Mouse (Mus musculus) erythroblast, embryonic 14.5 days (primary cell): ENCODE measurements around the gene Grb7. TPM values are rescaled to one million over a fixed set of nuclear protein-coding genes. Genes with fewer than 3 reads are reported as not detected.

Source experiments
- H3K27me3 ChIP-seq: 2 replicates; pipeline ENCODE4 v1.6.1; 2012; ENCODE audit warnings: inconsistent platforms; ENCODE audit not compliant: control insufficient read depth
- H3K36me3 ChIP-seq: 2 replicates; pipeline ENCODE4 v1.6.1; 2012; ENCODE audit warnings: mild to moderate bottlenecking, inconsistent platforms; ENCODE audit not compliant: control insufficient read depth
- H3K4me1 ChIP-seq: 2 replicates; pipeline ENCODE4 v1.6.1; 2012; ENCODE audit warnings: inconsistent platforms; ENCODE audit not compliant: control insufficient read depth
- H3K4me3 ChIP-seq: replicated peaks from 2 replicates; pipeline ENCODE3; 2012; ENCODE audit warnings: moderate library complexity, mild to moderate bottlenecking, inconsistent platforms
- H3K9me3 ChIP-seq: 2 replicates; pipeline ENCODE4 v1.6.1; 2012; ENCODE audit warnings: low read length, inconsistent platforms, mixed read lengths; ENCODE audit not compliant: control insufficient read depth
- GATA1 ChIP-seq: IDR thresholded peaks from 2 replicates; pipeline ENCODE4 v1.6.1; 2012; ENCODE audit warnings: low read length, inconsistent platforms, mixed read lengths
- TAL1 ChIP-seq: IDR thresholded peaks from 3 replicates; pipeline ENCODE4 v1.6.1; 2012; ENCODE audit warnings: low read length, inconsistent platforms, mixed read lengths
- polyA plus RNA-seq: library from polyadenylated mRNA; stranded (reverse); fragments of >175 nt; gene quantifications from 2 replicates; pipeline ENCODE4 v1.2.3, GENCODE M21; 2012

Gene Grb7
- 0.11 and 0.13 TPM in 2 replicates for polyA plus RNA-seq

- Histone ChIP-seq H3K27me3 (peaks cover 47% of the 10 kb centered on the region), H3K36me3 (peaks cover 6% of the 10 kb centered on the region; the same call in 1 of the 2 replicates), H3K4me3 (peak within 1 kb of the TSS; percentile 39)
Observed at GRCm38 (mm10) chr11:98446213-98446561, at the start of gene Grb7. Grb7 (plus strand) TSS chr11:98446394.

GRCm38 (mm10) chr11:98397946-98398345 is 48.2 kb upstream of the Grb7 start:
- Histone ChIP-seq H3K4me3 (no peak overlapping the region), H3K9me3 (no peaks in the 10 kb centered on the region), H3K27me3 (peaks cover 4% of the 10 kb centered on the region; the same call in 1 of the 2 replicates), H3K4me1 (peaks cover 56% of the 10 kb centered on the region), H3K36me3 (peaks cover 7% of the 10 kb centered on the region)
- TF ChIP-seq TAL1 (no peak), GATA1 (no peak)

More at GRCm38 (mm10) chr11:98446213-98446561, at the start of gene Grb7:
- TF ChIP-seq TAL1 (no peak), GATA1 (no peak)
- Histone ChIP-seq H3K4me1 (no peaks in the 10 kb centered on the region), H3K9me3 (peaks cover 2% of the 10 kb centered on the region; the same call in 1 of the 2 replicates)

- Histone ChIP-seq H3K27me3 (peaks cover 18% of the 10 kb centered on the region), H3K4me1 (peaks cover 33% of the 10 kb centered on the region), H3K4me3 (peak within 1 kb of the TSS; percentile 78), H3K9me3 (no peaks in the 10 kb centered on the region), H3K36me3 (peaks cover 7% of the 10 kb centered on the region)
- TF ChIP-seq TAL1 (no peak), GATA1 (no peak)
Observed at GRCm38 (mm10) chr11:98400161-98400726, 46.0 kb upstream of the Grb7 start, which contains the start of gene Pgap3. Pgap3 (minus strand) TSS chr11:98400490.

GRCm38 (mm10) chr11:98400816-98401215 is 45.4 kb upstream of the Grb7 start:
- peaks cover 7% of the 10 kb centered on the region for H3K36me3 ChIP-seq
- no peak for TF ChIP-seq TAL1
- no peak for TF ChIP-seq GATA1
- H3K4me3 ChIP-seq, result peak overlapping the region; percentile 78

GRCm38 (mm10) chr11:98406621-98407020 is 39.6 kb upstream of the Grb7 start:
- TF ChIP-seq GATA1, result no peak
- TF ChIP-seq TAL1, result no peak
- peaks cover 50% of the 10 kb centered on the region for H3K27me3 ChIP-seq
- H3K4me1 ChIP-seq, result no peaks in the 10 kb centered on the region
- H3K36me3 ChIP-seq, result no peaks in the 10 kb centered on the region
- no peaks in the 10 kb centered on the region for H3K9me3 ChIP-seq
- no peak overlapping the region for H3K4me3 ChIP-seq

More at GRCm38 (mm10) chr11:98400816-98401215, 45.4 kb upstream of the Grb7 start:
- no peaks in the 10 kb centered on the region for H3K9me3 ChIP-seq
- H3K27me3 ChIP-seq, result peaks cover 18% of the 10 kb centered on the region
- H3K4me1 ChIP-seq, result peaks cover 31% of the 10 kb centered on the region

GRCm38 (mm10) chr11:98408872-98409271 is 37.3 kb upstream of the Grb7 start:
- H3K36me3 ChIP-seq, result no peaks in the 10 kb centered on the region
- H3K4me1 ChIP-seq, result no peaks in the 10 kb centered on the region
- H3K27me3 ChIP-seq, result peaks cover 62% of the 10 kb centered on the region
- no peak overlapping the region for H3K4me3 ChIP-seq
- no peaks in the 10 kb centered on the region for H3K9me3 ChIP-seq
- TF ChIP-seq TAL1 (no peak), GATA1 (no peak)

GRCm38 (mm10) chr11:98409341-98409822 is 36.8 kb upstream of the Grb7 start:
- TF ChIP-seq GATA1, result no peak
- TF ChIP-seq TAL1, result no peak
- Histone ChIP-seq H3K9me3 (no peaks in the 10 kb centered on the region), H3K36me3 (no peaks in the 10 kb centered on the region), H3K4me3 (no peak overlapping the region), H3K27me3 (peaks cover 66% of the 10 kb centered on the region), H3K4me1 (no peaks in the 10 kb centered on the region)

- TF ChIP-seq GATA1, result no peak
- TF ChIP-seq TAL1, result no peak
- Histone ChIP-seq H3K4me3 (peak within 1 kb of the TSS; percentile 49), H3K27me3 (peaks cover 82% of the 10 kb centered on the region), H3K9me3 (no peaks in the 10 kb centered on the region), H3K4me1 (peaks cover 2% of the 10 kb centered on the region; the same call in 1 of the 2 replicates), H3K36me3 (no peaks in the 10 kb centered on the region)
Observed at GRCm38 (mm10) chr11:98412273-98412796, 33.9 kb upstream of the Grb7 start, which contains the start of gene Erbb2. Erbb2 (plus strand) TSS chr11:98412470.

GRCm38 (mm10) chr11:98412797-98413301 is 33.3 kb upstream of the Grb7 start:
- Histone ChIP-seq H3K4me3 (peak overlapping the region; percentile 49), H3K36me3 (no peaks in the 10 kb centered on the region), H3K4me1 (peaks cover 2% of the 10 kb centered on the region; the same call in 1 of the 2 replicates), H3K27me3 (peaks cover 82% of the 10 kb centered on the region), H3K9me3 (no peaks in the 10 kb centered on the region)
- TF ChIP-seq GATA1, result no peak
- TF ChIP-seq TAL1, result no peak
